Mouse (Mus musculus): ENCODE data around the gene Zfp791. TPM values are rescaled to one million over a fixed set of nuclear protein-coding genes. Genes with fewer than 3 reads are reported as not detected.
"Not testable (repeated sequence)": the region's sequence is repeated elsewhere in the genome, so short reads cannot be mapped to it uniquely, and the experiment has no call there.

Zfp791 gene
- polyA plus RNA-seq, 1 experiment from 2014 or later, result 1.4 TPM

DNA sequence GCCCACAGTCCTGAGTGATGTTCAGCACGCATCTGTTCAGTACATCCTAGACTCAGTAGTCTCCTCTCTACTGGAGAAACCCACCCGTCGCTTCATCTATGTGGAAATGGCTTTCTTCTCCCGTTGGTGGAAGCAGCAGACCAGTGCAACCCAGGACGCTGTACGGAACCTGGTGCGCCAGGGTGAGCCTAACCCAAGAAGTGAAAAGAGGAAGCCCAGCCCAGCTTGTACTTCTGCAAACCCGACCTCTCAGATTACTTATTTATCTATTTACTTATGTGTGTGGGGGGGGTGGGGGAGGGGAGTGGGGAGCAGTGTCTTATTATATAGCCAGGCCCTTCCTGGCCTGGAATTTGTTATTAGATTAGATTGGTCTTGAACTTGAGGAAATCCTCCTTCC, 38.3 kb downstream of the Zfp791 start:
- no peak for DNase-seq (ENCODE audit: low spot score)
- H3K36me3 ChIP-seq (ENCODE audit: insufficient read depth, low read length), result peaks cover 25% of the 10 kb centered on the region
- H3K4me2 ChIP-seq (ENCODE audit: low read length), result no peak overlapping the region
- no peaks in the 10 kb centered on the region for H3K9me3 ChIP-seq (replicated peaks; ENCODE audit: low read length)
- no peak for TF ChIP-seq CTCF (IDR thresholded peaks at IDR 0.05; ENCODE audit: low read depth)
- H3K4me1 ChIP-seq (replicated peaks; ENCODE audit: insufficient read depth, low read length), result no peaks in the 10 kb centered on the region; the same call in 1 of the 2 replicates
- H3K4me3 ChIP-seq (replicated peaks; ENCODE audit: low read depth, low read length), result no peak overlapping the region
- 89% methylated on average over 8 of the region's 8 CpGs for WGBS
- ATAC-seq (replicated peaks; ENCODE audit: low FRiP score, low read depth), result no peak
- H3K27me3 ChIP-seq (ENCODE audit: insufficient read depth, low read length), result no peaks in the 10 kb centered on the region
- no peak overlapping the region for H3K9ac ChIP-seq (ENCODE audit: low read depth, low read length)
- H3K27ac ChIP-seq, result no peak overlapping the region

DNA sequence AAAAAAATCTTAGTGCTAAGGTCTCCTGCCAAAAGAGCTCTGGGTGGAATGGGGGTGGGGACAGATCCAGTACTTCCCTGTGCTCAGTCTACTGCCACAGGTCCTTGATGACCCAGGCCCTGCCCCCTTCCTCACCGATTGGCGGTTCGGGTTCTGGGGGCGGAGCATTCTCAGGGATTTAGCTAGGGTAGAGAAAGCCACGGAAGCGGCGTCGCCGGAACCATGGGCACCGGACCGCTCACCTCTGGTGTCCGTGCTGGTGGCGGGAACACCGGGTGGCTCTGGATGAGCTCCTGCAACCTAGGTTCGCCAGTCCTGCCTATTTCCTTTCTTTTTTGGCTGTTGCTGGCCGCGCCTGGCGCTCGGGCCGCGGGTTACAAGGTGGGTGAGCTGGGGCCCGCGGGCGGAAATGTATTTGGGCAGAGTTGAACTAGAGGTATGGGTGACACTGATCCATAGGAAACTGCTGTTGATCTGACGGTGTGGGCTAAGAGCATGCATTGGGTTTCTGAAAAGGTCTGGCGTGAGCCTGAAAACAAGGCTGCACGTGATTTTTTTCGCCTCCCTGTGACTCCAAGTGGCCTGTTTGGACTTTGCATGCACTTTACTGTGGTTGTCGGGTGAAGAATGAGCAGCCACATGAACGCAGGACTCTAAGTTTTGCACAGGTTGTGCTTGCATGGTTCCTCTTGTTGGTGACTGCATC, 39.6 kb downstream of the Zfp791 start, which contains the start of gene Man2b1:
Man2b1 (plus strand) TSS at position 163 of the 706 bp plus-strand sequence.
- H3K9me3 ChIP-seq (replicated peaks; ENCODE audit: low read length), result no peaks in the 10 kb centered on the region
- H3K27ac ChIP-seq, result peak within 1 kb of the TSS; percentile 62; the same call in 1 of the 2 replicates
- peaks cover 22% of the 10 kb centered on the region for H3K36me3 ChIP-seq (ENCODE audit: insufficient read depth, low read length)
- no peaks in the 10 kb centered on the region; the same call in 1 of the 2 replicates for H3K4me1 ChIP-seq (replicated peaks; ENCODE audit: insufficient read depth, low read length)
- TF ChIP-seq CTCF (IDR thresholded peaks at IDR 0.05; ENCODE audit: low read depth), result peak; percentile 52; the same call in 1 of the 2 replicates
- peak within 1 kb of the TSS; percentile 95 for H3K4me2 ChIP-seq (ENCODE audit: low read length)
- peak within 1 kb of the TSS; percentile 65 for H3K4me3 ChIP-seq (replicated peaks; ENCODE audit: low read depth, low read length)
- 3% methylated on average over 30 of the region's 30 CpGs for WGBS
- peak; percentile 86 for ATAC-seq (replicated peaks; ENCODE audit: low FRiP score, low read depth)
- H3K9ac ChIP-seq (ENCODE audit: low read depth, low read length), result peak within 1 kb of the TSS; percentile 73
- no peaks in the 10 kb centered on the region for H3K27me3 ChIP-seq (ENCODE audit: insufficient read depth, low read length)
- peak; percentile 93 for DNase-seq (ENCODE audit: low spot score)

DNA sequence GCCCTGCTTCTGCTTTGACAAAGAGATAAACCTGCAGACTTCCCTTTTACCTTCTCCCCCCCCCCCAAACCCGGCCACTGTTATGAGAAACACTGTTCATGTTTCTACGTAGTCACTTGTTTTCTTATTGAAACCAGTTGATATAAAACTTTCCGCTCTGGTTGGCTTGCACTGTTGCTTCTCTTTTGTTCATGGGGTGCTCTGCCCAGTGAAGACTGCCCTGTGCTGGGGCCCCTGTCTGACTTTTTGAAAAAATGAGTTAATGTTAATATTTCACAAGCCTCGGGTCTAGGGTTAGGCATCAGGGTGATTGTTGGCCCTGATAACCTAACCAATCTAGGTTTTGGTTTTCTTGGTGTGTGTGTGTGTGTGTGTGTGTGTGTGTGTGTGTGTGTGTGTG, 40.7 kb downstream of the Zfp791 start:
- H3K27ac ChIP-seq; H3K4me1 ChIP-seq (replicated peaks; ENCODE audit: insufficient read depth, low read length); ATAC-seq (replicated peaks; ENCODE audit: low FRiP score, low read depth); H3K4me3 ChIP-seq (replicated peaks; ENCODE audit: low read depth, low read length); DNase-seq (ENCODE audit: low spot score); H3K27me3 ChIP-seq (ENCODE audit: insufficient read depth, low read length); H3K9me3 ChIP-seq (replicated peaks; ENCODE audit: low read length); H3K9ac ChIP-seq (ENCODE audit: low read depth, low read length); H3K4me2 ChIP-seq (ENCODE audit: low read length): not testable (repeated sequence)
- H3K36me3 ChIP-seq (ENCODE audit: insufficient read depth, low read length), result peaks cover 13% of the 10 kb centered on the region
- 86% methylated on average over 4 of the region's 4 CpGs for WGBS

DNA sequence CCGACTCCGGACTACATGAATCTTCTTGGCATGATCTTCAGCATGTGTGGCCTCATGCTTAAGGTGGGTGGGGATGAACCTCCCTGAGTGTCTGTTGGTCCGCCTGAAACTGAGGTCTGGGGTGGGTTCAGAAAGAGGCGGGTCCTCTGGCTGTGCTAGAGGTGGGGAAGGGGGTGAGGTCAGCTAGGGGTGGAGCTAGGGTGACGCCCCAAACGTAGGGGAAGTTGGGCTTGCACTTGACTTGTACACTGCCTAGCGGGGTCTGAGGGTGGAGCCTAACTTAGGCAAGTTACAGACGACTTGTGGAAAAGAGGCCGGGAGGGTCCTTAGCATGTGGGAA, 41.7 kb downstream of the Zfp791 start, which contains the start of gene Wdr83:
Wdr83 (minus strand) TSS at position 91 of the 340 bp plus-strand sequence.
- 1% methylated on average over 9 of the region's 9 CpGs for WGBS
- Histone ChIP-seq H3K9me3 (replicated peaks; ENCODE audit: low read length) (no peaks in the 10 kb centered on the region), H3K36me3 (ENCODE audit: insufficient read depth, low read length) (peaks cover 11% of the 10 kb centered on the region), H3K4me1 (replicated peaks; ENCODE audit: insufficient read depth, low read length) (no peaks in the 10 kb centered on the region; the same call in 1 of the 2 replicates), H3K4me3 (replicated peaks; ENCODE audit: low read depth, low read length) (peak within 1 kb of the TSS; percentile 72), H3K4me2 (ENCODE audit: low read length) (peak within 1 kb of the TSS; percentile 96), H3K27me3 (ENCODE audit: insufficient read depth, low read length) (no peaks in the 10 kb centered on the region), H3K27ac (peak within 1 kb of the TSS; percentile 82), H3K9ac (ENCODE audit: low read depth, low read length) (peak within 1 kb of the TSS; percentile 87)
- peak; percentile 71 for DNase-seq (ENCODE audit: low spot score)
- peak; percentile 61 for ATAC-seq (replicated peaks; ENCODE audit: low FRiP score, low read depth)
- no peak for TF ChIP-seq CTCF (IDR thresholded peaks at IDR 0.05; ENCODE audit: low read depth)

GRCm38 (mm10) chr8:85080532-85081215, 42.2 kb downstream of the Zfp791 start, which contains the start of gene Wdr83os:
Wdr83os (plus strand) TSS chr8:85080740.
- Histone ChIP-seq H3K4me1 (replicated peaks; ENCODE audit: insufficient read depth, low read length) (no peaks in the 10 kb centered on the region; the same call in 1 of the 2 replicates), H3K4me3 (replicated peaks; ENCODE audit: low read depth, low read length) (peak within 1 kb of the TSS; percentile 72), H3K9ac (ENCODE audit: low read depth, low read length) (peak within 1 kb of the TSS; percentile 87), H3K36me3 (ENCODE audit: insufficient read depth, low read length) (peaks cover 12% of the 10 kb centered on the region), H3K27ac (peak within 1 kb of the TSS; percentile 82), H3K27me3 (ENCODE audit: insufficient read depth, low read length) (no peaks in the 10 kb centered on the region), H3K9me3 (replicated peaks; ENCODE audit: low read length) (no peaks in the 10 kb centered on the region), H3K4me2 (ENCODE audit: low read length) (peak within 1 kb of the TSS; percentile 96)
- under 1% methylated on average over 30 of the region's 30 CpGs for WGBS
- peak; percentile 83 for DNase-seq (ENCODE audit: low spot score)
- peak; percentile 5 for ATAC-seq (replicated peaks; ENCODE audit: low FRiP score, low read depth)
- TF ChIP-seq CTCF (IDR thresholded peaks at IDR 0.05; ENCODE audit: low read depth), result no peak

DNA sequence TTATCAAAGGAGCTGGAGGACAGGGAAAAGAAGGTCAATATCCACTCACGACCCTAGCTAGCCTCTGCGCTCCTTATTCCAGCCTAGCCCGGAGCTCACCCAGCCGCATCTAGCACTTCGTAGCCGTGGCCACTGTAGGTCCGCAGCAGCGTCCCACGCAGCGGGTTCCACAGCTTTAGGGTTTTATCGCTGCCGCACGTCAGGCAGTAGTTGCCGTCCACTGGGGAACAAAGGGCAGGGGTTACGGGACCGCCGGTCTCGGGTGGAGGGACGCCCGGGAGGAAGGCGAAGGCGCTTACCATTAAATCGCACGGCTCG, 42.7 kb downstream of the Zfp791 start:
- H3K4me2 ChIP-seq (ENCODE audit: low read length), result peak overlapping the region; percentile 96
- peak overlapping the region; percentile 87 for H3K9ac ChIP-seq (ENCODE audit: low read depth, low read length)
- no peaks in the 10 kb centered on the region for H3K27me3 ChIP-seq (ENCODE audit: insufficient read depth, low read length)
- TF ChIP-seq CTCF (IDR thresholded peaks at IDR 0.05; ENCODE audit: low read depth), result no peak
- no peaks in the 10 kb centered on the region for H3K9me3 ChIP-seq (replicated peaks; ENCODE audit: low read length)
- ATAC-seq (replicated peaks; ENCODE audit: low FRiP score, low read depth), result no peak
- H3K4me3 ChIP-seq (replicated peaks; ENCODE audit: low read depth, low read length), result peak overlapping the region; percentile 72
- no peaks in the 10 kb centered on the region; the same call in 1 of the 2 replicates for H3K4me1 ChIP-seq (replicated peaks; ENCODE audit: insufficient read depth, low read length)
- under 1% methylated on average over 25 of the region's 25 CpGs for WGBS
- DNase-seq (ENCODE audit: low spot score), result no peak
- peak overlapping the region; percentile 82 for H3K27ac ChIP-seq
- H3K36me3 ChIP-seq (ENCODE audit: insufficient read depth, low read length), result peaks cover 14% of the 10 kb centered on the region

Measured in kidney, postnatal 0 days (tissue).